Mouse (Mus musculus): ENCODE results near the gene Syt17. TPM values are rescaled to one million over a fixed set of nuclear protein-coding genes. Genes with fewer than 3 reads are reported as not detected.
A peak's percentile ranks its signal among the peaks of the same experiment; 100 is the strongest.
"Not testable (repeated sequence)": the region's sequence is repeated elsewhere in the genome, so short reads cannot be mapped to it uniquely, and the experiment has no call there.

Gene Syt17
- total RNA-seq, 2 experiments from 2014 or later, result 9.0 to 11.4 TPM

DNA sequence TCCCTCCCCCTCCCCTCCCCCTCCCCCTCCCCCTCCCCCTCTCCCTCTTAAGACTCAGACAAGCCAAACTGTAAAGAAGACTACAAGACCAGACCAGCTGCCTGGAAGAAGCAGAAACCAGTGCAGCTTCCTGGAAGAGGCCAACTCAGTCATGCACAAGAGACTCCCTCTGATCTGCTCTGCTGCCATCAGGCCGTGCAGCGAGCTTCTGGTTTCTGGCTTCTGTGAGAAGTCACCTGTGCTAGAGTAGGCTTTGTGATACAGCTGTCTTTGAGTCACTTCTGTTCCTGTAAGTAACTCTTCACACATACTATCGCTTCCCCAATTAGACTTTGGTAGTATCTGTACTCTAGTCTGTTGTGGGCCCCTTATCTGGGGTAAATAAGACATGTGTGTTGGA is 68.0 kb downstream of the Syt17 start:
- DNase-seq, result no peak

DNA sequence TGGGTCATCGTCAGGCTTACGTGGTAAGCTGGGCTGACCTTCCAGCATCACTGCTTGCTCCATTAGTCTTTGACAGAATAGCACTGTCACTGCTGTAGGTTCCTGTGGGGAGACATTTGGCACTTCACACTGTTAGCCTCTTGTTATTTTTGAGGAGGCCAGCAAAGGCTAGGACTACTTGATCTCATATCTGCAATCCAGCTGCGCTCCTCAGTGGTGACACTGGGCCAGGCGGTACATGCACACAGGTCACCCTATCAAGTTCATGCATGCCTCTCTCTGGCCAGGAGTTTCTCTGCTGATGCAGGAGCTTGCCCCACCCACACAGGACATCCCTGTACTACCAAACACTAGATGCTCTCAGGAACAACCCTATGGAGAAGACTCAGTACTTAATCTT is 71.4 kb downstream of the Syt17 start:
- DNase-seq, result no peak

DNA sequence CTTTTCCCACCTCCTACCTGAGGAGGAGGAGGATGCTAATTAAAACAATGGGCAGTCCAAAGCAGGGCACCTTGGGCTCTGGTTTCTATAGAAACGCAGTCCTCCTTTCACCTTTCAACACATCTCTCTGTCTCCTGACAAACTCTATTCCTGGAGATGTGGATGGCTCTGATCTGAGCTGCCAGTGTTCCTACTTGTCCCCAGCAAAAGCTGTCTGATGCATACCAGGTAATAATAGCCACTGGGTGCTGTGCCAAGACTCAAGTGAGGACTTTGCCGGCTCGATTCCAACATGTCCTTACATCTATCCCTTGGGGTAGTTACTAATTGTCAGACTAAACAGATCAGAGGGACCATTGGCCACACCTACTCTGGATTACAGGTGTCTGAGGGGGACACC is 72.7 kb downstream of the Syt17 start:
- no peak for DNase-seq

- no peak for DNase-seq
These were observed 76.7 kb downstream of the Syt17 start for GRCm38 (mm10) chr7:118371361-118371760.

GRCm38 (mm10) chr7:118369705-118370104 is 78.3 kb downstream of the Syt17 start:
- no peak for DNase-seq

DNA sequence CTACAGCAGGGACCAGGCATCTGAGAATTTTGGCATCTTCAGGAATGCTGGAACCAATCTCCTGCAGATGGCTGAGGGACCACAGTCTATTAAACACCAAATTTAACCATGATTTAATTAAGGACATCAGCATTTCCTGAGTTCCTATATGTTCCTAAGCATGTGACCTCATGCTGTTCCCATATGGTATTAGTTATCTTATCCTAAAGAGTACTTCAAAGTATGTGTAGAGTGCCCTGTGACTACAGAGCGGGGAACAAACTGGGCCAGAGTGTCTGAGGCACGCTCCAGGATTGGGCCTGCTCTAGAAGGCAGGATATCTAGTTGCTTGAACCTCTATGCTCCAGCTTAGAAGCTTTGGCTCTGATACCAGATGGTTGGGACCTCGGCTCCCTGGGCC is 82.1 kb downstream of the Syt17 start:
- no peak for DNase-seq

- no peak for DNase-seq
These were observed 82.8 kb downstream of the Syt17 start for GRCm38 (mm10) chr7:118365251-118365650.

DNA sequence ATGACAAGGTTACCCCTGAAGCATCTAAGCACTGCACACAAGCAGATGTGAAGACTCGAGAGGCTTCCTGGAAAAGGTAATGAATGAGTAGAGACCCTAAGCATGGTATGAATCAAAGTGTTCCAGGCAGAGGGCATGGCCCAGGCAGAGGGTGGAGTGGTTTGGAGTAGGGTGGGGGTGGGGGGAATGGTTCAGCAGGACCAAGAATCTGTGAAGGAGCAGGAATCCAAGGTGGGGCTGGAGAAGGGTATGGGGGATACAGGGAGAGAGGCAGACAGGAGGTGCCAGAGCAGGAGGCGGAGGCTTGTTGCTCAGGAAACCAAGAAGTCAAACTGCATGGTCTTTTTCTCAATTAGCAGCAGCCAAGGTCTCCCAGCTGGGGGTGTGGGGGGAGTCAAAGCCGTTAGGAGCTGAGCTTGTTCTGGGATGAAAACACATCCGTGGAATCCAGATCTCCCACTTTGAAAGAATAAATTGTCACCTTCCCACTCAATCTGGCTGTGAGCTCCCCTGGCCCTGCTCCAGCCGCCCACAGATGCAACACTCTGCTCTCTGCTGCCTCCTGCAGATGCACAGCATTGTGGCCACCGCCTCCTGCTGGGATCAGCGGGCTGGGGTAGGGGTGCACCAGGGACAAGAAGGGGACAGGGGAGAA is 83.5 kb downstream of the Syt17 start:
- peak; percentile 32 for DNase-seq

DNA sequence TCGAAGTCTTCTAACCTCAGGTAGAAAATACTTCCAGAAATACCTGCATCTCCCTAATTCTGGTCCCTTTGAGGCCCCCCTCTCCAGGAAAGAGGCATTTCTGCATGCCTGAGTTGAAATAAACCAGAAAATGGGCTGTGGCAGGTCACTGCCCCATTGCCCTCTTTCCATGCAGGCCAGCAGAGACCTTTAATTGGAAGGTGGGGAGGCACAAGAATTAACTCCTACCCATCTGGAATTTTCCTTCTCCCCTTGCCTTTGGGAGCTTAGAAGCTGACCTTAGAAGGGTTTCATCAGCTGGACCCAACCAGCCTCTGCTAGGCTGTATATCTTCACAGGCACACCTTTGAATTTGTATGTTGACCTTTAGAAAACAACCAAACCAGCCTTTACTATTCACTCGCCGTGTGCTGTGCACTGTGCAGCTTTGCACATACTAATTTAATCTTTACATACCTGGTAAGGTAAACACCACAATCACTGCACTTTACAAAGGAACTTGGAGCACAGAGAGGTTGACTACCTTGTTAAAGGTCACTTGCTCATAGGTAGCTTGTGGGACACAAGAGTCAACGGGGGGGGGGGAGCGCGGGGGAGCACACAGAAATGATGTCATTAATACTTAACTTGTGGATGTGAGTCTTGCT is 84.3 kb downstream of the Syt17 start:
- no peak for DNase-seq

GRCm38 (mm10) chr7:118362931-118363330 is 85.1 kb downstream of the Syt17 start:
- no peak for DNase-seq

- DNase-seq, result no peak
These were observed 85.8 kb downstream of the Syt17 start for GRCm38 (mm10) chr7:118362258-118362657.

DNA sequence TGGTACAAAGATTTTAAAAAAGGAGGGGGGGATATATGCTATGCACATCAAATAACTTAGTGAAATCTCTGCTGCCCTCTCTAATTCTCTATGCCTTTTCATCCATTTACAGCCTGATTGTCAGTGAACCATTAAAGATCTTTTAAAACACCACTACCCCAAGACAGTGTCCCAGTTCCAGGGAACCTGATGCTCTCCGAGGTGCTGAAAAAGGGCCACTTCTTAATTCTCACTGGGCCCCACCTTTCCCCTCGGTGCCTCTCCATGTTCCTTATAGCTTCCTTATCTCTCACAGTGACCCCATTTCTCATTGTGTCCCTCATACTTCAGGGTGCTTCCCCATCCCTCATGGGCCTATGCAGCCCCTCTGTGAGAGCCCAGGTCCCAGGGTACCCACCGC is 89.0 kb downstream of the Syt17 start:
- DNase-seq, result peak; percentile 22

DNA sequence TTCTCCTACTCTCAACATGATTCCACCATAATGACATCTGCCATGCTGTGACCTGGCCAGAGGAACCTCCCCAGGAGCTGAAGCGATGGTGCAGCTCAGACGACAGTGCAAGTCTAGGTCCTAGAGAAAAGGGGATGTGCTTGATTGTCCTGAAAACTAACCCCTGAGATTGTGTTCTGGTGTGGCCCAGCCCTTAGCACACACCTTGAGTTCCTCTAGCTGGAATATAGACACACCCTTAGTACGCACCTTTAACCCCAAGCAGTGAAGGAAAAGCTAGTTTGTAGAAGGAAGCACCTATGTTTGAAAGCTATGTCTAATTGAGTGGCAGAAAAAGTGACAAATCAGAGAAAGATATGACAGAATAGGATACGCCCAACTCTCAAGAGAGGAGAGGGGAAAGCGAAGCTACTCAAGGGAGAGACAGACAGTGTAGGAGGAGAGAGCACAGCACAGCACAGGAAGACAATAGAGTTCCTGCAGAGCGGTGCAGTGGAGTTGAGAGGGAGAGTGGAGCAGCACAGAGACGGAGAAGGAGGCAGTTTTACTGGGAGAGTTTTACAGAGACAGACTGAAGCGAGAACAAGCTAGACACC is 91.5 kb downstream of the Syt17 start:
- DNase-seq, result not testable (repeated sequence)

GRCm38 (mm10) chr7:118350840-118351239 is 97.2 kb downstream of the Syt17 start:
- no peak for DNase-seq

GRCm38 (mm10) chr7:118346943-118347342 is 101.1 kb downstream of the Syt17 start:
- no peak for DNase-seq

GRCm38 (mm10) chr7:118346432-118346831 is 101.6 kb downstream of the Syt17 start:
- no peak for DNase-seq

DNA sequence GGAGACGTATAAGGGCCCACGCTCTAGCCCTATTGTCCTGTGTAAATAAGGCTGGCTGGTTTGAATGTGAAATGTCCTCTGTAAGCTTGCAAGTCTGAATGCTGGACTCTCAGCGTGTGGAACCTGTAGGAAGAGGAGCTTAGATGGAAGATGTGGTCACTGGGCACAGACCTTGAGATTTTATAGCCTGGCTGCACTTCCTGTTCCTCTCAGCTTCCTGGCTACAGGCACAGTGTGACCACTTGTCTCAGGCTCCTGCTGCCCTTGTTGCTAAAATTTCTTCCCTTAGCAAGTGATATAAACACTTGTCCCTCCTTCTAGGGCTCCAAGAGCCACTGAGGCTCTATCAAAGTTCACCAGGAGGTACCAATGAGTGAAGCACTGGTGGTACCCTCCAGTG is 102.6 kb downstream of the Syt17 start:
- no peak for DNase-seq

DNA sequence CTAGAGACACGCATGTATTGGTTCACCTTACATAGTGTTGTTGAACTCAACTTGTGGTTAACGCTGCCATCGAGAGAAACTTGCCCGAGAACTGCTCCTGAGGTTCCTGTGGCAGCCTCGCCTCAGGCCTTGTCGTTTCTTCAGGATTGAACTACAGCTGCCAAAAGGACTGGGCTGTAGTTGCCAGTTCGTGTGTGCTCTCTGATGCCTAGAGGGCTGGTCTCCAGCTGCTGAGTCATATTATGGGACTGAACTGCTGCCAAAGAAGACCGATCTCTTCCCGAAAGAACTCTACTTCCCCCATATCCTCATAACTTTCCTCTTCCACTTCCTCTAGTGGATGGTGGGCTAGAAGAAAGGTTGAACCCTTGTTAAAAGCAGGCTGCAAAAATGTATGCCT is 103.3 kb downstream of the Syt17 start:
- DNase-seq, result no peak

Other genes with a start within 250 kb of the Syt17 start
- 10 to 100 TPM; 35.8 to 50.7 TPM for gene Smg1, start 204.6 kb downstream of the Syt17 start, total RNA-seq (2021)
- gene Itpripl2, start 43.8 kb upstream of the Syt17 start, total RNA-seq (2021), result 10 to 100 TPM; 19.0 to 21.2 TPM
- gene Coq7, start 85.1 kb upstream of the Syt17 start, total RNA-seq (2021), result 10 to 100 TPM; 71.9 to 78.3 TPM
- 1 to 10 TPM; 1.3 to 2.1 TPM for gene Tmc7, start 136.5 kb upstream of the Syt17 start, total RNA-seq (2021)
- gene Tmc5, start 149.1 kb upstream of the Syt17 start, total RNA-seq (2021), result under 1 TPM; 0.45 to 0.64 TPM

Measured in adrenal gland, postnatal 10 days (tissue).